Comparison of ENCODE assay signal across 26 mouse cellular contexts in the genomic region with DNA sequence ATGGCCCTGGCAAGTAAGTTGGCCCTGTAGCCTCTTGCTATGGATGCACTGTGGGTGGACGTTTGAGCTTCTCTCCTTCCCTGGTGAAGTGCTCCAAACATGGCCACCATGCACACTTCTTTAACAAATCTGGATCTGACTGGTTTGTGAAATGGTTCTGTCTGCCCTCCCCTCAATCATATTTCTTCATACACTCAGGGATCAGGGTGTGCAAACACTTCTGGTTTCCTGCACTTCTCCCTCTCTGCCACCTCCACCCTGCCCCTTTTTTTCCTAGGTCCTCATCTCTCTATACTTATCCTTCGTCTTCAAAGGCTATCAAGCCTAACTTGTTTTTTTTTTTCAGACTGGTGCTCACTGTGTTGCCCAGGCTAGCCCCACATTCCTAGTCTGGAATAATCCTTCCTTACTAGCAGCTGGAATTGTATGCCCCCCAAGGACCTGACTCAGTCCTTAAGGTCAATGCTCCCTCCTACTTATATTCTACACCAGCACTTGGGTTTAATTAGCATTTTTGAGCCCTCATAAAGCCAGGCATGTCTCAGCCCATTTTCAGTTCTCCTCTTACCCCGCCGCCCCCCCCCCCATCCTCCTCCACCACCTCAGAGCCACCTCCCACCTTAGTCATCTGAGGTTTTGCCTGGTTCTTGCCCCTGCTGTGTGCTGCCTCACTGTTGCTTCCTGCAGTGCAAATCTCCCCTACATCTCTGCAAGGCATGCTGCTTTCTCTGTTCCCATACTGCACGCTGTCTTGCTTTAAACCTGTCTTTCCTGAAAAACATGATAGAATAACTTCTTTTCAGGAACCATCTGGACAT. TPM values are rescaled to one million over a fixed set of nuclear protein-coding genes. Genes with fewer than 3 reads are reported as not detected.
DNase-seq lines count a peak whose midpoint lies in the region; ATAC-seq and TF ChIP-seq lines count a peak whose summit lies in the region.
"Had no signal": no experiment of that assay in that cellular context is flagged by ENCODE, and none has a peak within 500 bp of the region (broad histone marks: within the 10 kb centered on the region; RNA-seq: fewer than 3 reads in every experiment).

No protein-coding gene starts in this region.

- TF ChIP-seq POLR2A in CH12.LX (IDR thresholded peaks at IDR 0.05; ENCODE audit: low read depth, low read length), result no peak; the same call in 1 of the 2 replicates

- peaks cover 42 to 67% of the 10 kb centered on the region in 2 experiments for H3K36me3 ChIP-seq in CH12.LX (replicated peaks in 1 of 2; ENCODE audit: control insufficient read depth in 1 of 2, insufficient read depth in 1 of 2, low read length in 1 of 2)
- no peaks in the 10 kb centered on the region for H3K36me3 ChIP-seq in kidney, embryonic 16.5 days (ENCODE audit: insufficient read depth, low read length)
- no peaks in the 10 kb centered on the region for H3K36me3 ChIP-seq in forebrain, postnatal 0 days (ENCODE audit: insufficient read depth)
- H3K36me3 ChIP-seq: embryonic facial prominence, embryonic 15.5 days; forebrain, embryonic 15.5 days; heart, embryonic 13.5 days; hindbrain, embryonic 12.5 days had no signal

- in situ Hi-C loops in CH12.LX (cut with MboI; ENCODE audit: low pct_ligation_motif_present, low pct_unique_long_range_greater_than_20kb, low sequenced_read_pairs), result loop anchor here (5.0 to 10.0 kb wide), 2 partner anchors 74 to 147 kb away; no protein-coding TSS in a partner anchor

- peak; percentile 80 for DNase-seq in 416B (ENCODE audit: low read depth)
- peak; percentile 77 for DNase-seq in CH12.LX (ENCODE audit: extremely low read depth)
- DNase-seq in embryo, embryonic 10.5 days (ENCODE audit: low spot score), result no peak
- no peak for DNase-seq in ovary, postnatal 14 days (ENCODE audit: low spot score)
- DNase-seq in forebrain, postnatal 0 days, result no peak
- DNase-seq: adrenal gland, adult 2 months; adrenal gland, postnatal 25 days; cerebellum, adult 18-20 months; cerebellum, adult 9-11 months; cerebellum, postnatal 36 days; embryo, embryonic 11 days; gastrocnemius, postnatal 25 days; heart, adult 11 months; heart, postnatal 36 days had no signal

- no peak; the same call in 1 of the 2 replicates for TF ChIP-seq EP300 in CH12.LX (IDR thresholded peaks at IDR 0.05; ENCODE audit: low read length)

- dilution Hi-C loops in CH12.LX (cut with MboI; ENCODE audit: extremely low pct_ligation_motif_present, extremely low pct_unique_long_range_greater_than_20kb, low sequenced_read_pairs), result no loop called here

- peak overlapping the region; percentile 97 for H3K4me2 ChIP-seq in CH12.LX (ENCODE audit: insufficient read depth, low read depth, poor library complexity, severe bottlenecking)
- no peak overlapping the region for H3K4me2 ChIP-seq in kidney, embryonic 16.5 days (replicated peaks; ENCODE audit: low read depth, low read length)
- no peak overlapping the region for H3K4me2 ChIP-seq in forebrain, postnatal 0 days (ENCODE audit: low read depth)
- H3K4me2 ChIP-seq: embryonic facial prominence, embryonic 15.5 days; forebrain, embryonic 15.5 days; heart, embryonic 13.5 days; hindbrain, embryonic 12.5 days had no signal

- WGBS in kidney, embryonic 16.5 days, result 70% methylated on average over 5 of the region's 5 CpGs
- WGBS in forebrain, postnatal 0 days, result 73% methylated on average over 5 of the region's 5 CpGs

- peak overlapping the region; percentile 94 for H3K27ac ChIP-seq in CH12.LX (ENCODE audit: insufficient read depth, low read depth)
- H3K27ac ChIP-seq in kidney, embryonic 16.5 days (ENCODE audit: low read length), result no peak overlapping the region
- H3K27ac ChIP-seq in forebrain, postnatal 0 days (ENCODE audit: low read depth, low read length), result no peak overlapping the region
- H3K27ac ChIP-seq: embryonic facial prominence, embryonic 15.5 days; forebrain, embryonic 15.5 days; heart, embryonic 13.5 days; hindbrain, embryonic 12.5 days had no signal

- H3K9me3 ChIP-seq in CH12.LX (replicated peaks; ENCODE audit: low read length), result no peaks in the 10 kb centered on the region
- H3K9me3 ChIP-seq in kidney, embryonic 16.5 days (ENCODE audit: low read length), result no peaks in the 10 kb centered on the region
- no peaks in the 10 kb centered on the region for H3K9me3 ChIP-seq in forebrain, postnatal 0 days (ENCODE audit: low read length)
- H3K9me3 ChIP-seq: embryonic facial prominence, embryonic 15.5 days; forebrain, embryonic 15.5 days; heart, embryonic 13.5 days; hindbrain, embryonic 12.5 days had no signal

- peaks cover 76% of the 10 kb centered on the region for H3K79me2 ChIP-seq in CH12.LX (replicated peaks; ENCODE audit: control insufficient read depth, extremely low read depth, insufficient read depth, poor library complexity, severe bottlenecking)

- TF ChIP-seq RAD21 in CH12.LX (IDR thresholded peaks at IDR 0.05; ENCODE audit: low read depth, low read length), result no peak

- peaks cover 28 to 68% of the 10 kb centered on the region in 2 experiments for H3K4me1 ChIP-seq in CH12.LX (ENCODE audit: control insufficient read depth in 1 of 2, insufficient read depth in 2 of 2)
- H3K4me1 ChIP-seq in kidney, embryonic 16.5 days (ENCODE audit: insufficient read depth, low read length), result no peaks in the 10 kb centered on the region
- no peaks in the 10 kb centered on the region for H3K4me1 ChIP-seq in forebrain, postnatal 0 days (ENCODE audit: insufficient read depth)
- H3K4me1 ChIP-seq: embryonic facial prominence, embryonic 15.5 days; forebrain, embryonic 15.5 days; heart, embryonic 13.5 days had no signal

- H3K9ac ChIP-seq in CH12.LX (ENCODE audit: insufficient read depth, low read depth), result peak overlapping the region; percentile 72; the same call in 1 of the 2 replicates
- no peak overlapping the region for H3K9ac ChIP-seq in kidney, embryonic 16.5 days (replicated peaks; ENCODE audit: low read length)
- H3K9ac ChIP-seq in forebrain, postnatal 0 days, result no peak overlapping the region
- H3K9ac ChIP-seq: embryonic facial prominence, embryonic 15.5 days; forebrain, embryonic 15.5 days; heart, embryonic 13.5 days; hindbrain, embryonic 12.5 days had no signal

- TF ChIP-seq CTCF in CH12.LX (conservative IDR thresholded peaks at IDR 0.05 in 1 of 2, IDR thresholded peaks at IDR 0.05 in 1 of 2; ENCODE audit: low read depth in 2 of 2, low read length in 2 of 2), result no peak
- TF ChIP-seq CTCF in forebrain, postnatal 0 days (IDR thresholded peaks at IDR 0.05; ENCODE audit: low read depth), result no peak

- no peaks in the 10 kb centered on the region for H3K27me3 ChIP-seq in CH12.LX (replicated peaks)
- no peaks in the 10 kb centered on the region for H3K27me3 ChIP-seq in kidney, embryonic 16.5 days (ENCODE audit: insufficient read depth, low read length)
- H3K27me3 ChIP-seq in forebrain, postnatal 0 days (ENCODE audit: insufficient read depth, low read length), result no peaks in the 10 kb centered on the region; the same call in 1 of the 2 replicates
- H3K27me3 ChIP-seq: embryonic facial prominence, embryonic 15.5 days; forebrain, embryonic 15.5 days; hindbrain, embryonic 12.5 days had no signal

- peak overlapping the region in 2 of 3 experiments; percentile 22 to 23 for H3K4me3 ChIP-seq in CH12.LX (replicated peaks in 1 of 3; ENCODE audit: low read depth in 2 of 3, low read length in 2 of 3, poor library complexity in 1 of 3)
- H3K4me3 ChIP-seq in kidney, embryonic 16.5 days (ENCODE audit: low read length), result no peak overlapping the region
- H3K4me3 ChIP-seq in forebrain, postnatal 0 days (ENCODE audit: low read depth, low read length), result no peak overlapping the region
- H3K4me3 ChIP-seq: embryonic facial prominence, embryonic 15.5 days; erythroblast, embryonic 14.5 days; forebrain, embryonic 15.5 days; heart, embryonic 13.5 days; hindbrain, embryonic 12.5 days had no signal

- ATAC-seq in hematopoietic stem cell, adult 5-6 weeks (replicated peaks in 1 of 2; ENCODE audit: insufficient read depth in 1 of 2, low FRiP score in 2 of 2, low TSS enrichment in 1 of 2, low read depth in 1 of 2, poor library complexity in 2 of 2, severe bottlenecking in 2 of 2), result peak; percentile 54 to 71; a peak in 2 of 4 replicates
- ATAC-seq in megakaryocyte, adult 5-6 weeks (ENCODE audit: poor library complexity, severe bottlenecking), result peak; percentile 28
- ATAC-seq in kidney, embryonic 16.5 days (ENCODE audit: low FRiP score, low TSS enrichment), result no peak
- ATAC-seq in forebrain, postnatal 0 days, result no peak
- ATAC-seq: activated CD4-positive, CD25-positive, alpha-beta regulatory T cell, adult 4 months; CD4-positive, CD25-positive, alpha-beta regulatory T cell, adult 4 months; forebrain, embryonic 15.5 days; hindbrain, embryonic 16.5 days; inflammation-experienced regulatory T-cells, adult 6 months had no signal

TF ChIP-seq in CH12.LX, 34 proteins besides CTCF, POLR2A, EP300 and RAD21 (continues in another document):
- 0 out of 2 replicates have a peak, but pooled peaks have one; percentile 47 for TF ChIP-seq TBP (conservative IDR thresholded peaks at IDR 0.05; ENCODE audit: low read depth, low read length)
- peak; percentile 30; the same call in 1 of the 2 replicates for TF ChIP-seq ZMIZ1 (IDR thresholded peaks at IDR 0.05; ENCODE audit: low read depth, low read length)
- TF ChIP-seq HCFC1 (IDR thresholded peaks at IDR 0.05; ENCODE audit: low read depth, low read length), result no peak
- TF ChIP-seq GABPA (IDR thresholded peaks at IDR 0.05; ENCODE audit: insufficient replicate concordance, low read depth, low read length), result no peak
- peak; percentile 86; the same call in 1 of the 2 replicates for TF ChIP-seq CHD1 (IDR thresholded peaks at IDR 0.05; ENCODE audit: low read depth, low read length)
- TF ChIP-seq NRF1 (IDR thresholded peaks at IDR 0.05; ENCODE audit: low read depth, low read length), result no peak

RNA-seq across cellular contexts. Expression of gene Csf2rb, which starts 6.2 kb away (rescaled TPM):
- total RNA-seq in CH12.LX (2012; rRNA removed) (146 and 179 TPM in 2 replicates), CH12.LX (2014; rRNA removed) (124 and 134 TPM in 2 replicates)
- 222 and 269 TPM in 2 replicates for polyA plus RNA-seq in CH12.LX (2012; ENCODE audit: insufficient read length, low read depth)
- total RNA-seq in hematopoietic stem cell, adult 5-6 weeks (2017), result 21.4 and 24.5 TPM in 2 replicates
- 149 and 170 TPM in 2 replicates for total RNA-seq in megakaryocyte, adult 5-6 weeks (2015)
- total RNA-seq in megakaryocyte, adult 5-6 weeks (2017), result 140 and 184 TPM in 2 replicates
- polyA plus RNA-seq in kidney, embryonic 16.5 days (2015; fragmentation: Nextera tagmentation; extraction: Ambion mirVana), result 1.3 TPM in 2 replicates
- total RNA-seq in forebrain, postnatal 0 days (2014; rRNA removed), result 0.77 and 1.00 TPM in 2 replicates
- polyA plus RNA-seq in forebrain, postnatal 0 days (2015; fragmentation: Nextera tagmentation; extraction: Ambion mirVana), result 0.62 and 0.74 TPM in 2 replicates

RNA-seq across cellular contexts. Expression of gene Csf2rb2, which starts 26.2 kb away (rescaled TPM):
- 15.6 and 21.6 TPM in 2 replicates for total RNA-seq in CH12.LX (2012; rRNA removed)
- total RNA-seq in CH12.LX (2014; rRNA removed), result 9.9 and 14.8 TPM in 2 replicates
- 56.5 and 56.6 TPM in 2 replicates for polyA plus RNA-seq in CH12.LX (2012; ENCODE audit: insufficient read length, low read depth)
- 1.7 and 3.3 TPM in 2 replicates for total RNA-seq in hematopoietic stem cell, adult 5-6 weeks (2017)
- total RNA-seq in megakaryocyte, adult 5-6 weeks (2015), result 34.0 and 38.5 TPM in 2 replicates
- 8.2 and 12.2 TPM in 2 replicates for total RNA-seq in megakaryocyte, adult 5-6 weeks (2017)
- polyA plus RNA-seq in kidney, embryonic 16.5 days (2015; fragmentation: Nextera tagmentation; extraction: Ambion mirVana), result 0.12 and 0.19 TPM in 2 replicates
- total RNA-seq in forebrain, postnatal 0 days (2014; rRNA removed), result 0.43 and 1.2 TPM in 2 replicates
- 0.13 and 0.16 TPM in 2 replicates for polyA plus RNA-seq in forebrain, postnatal 0 days (2015; fragmentation: Nextera tagmentation; extraction: Ambion mirVana)
- polyA plus RNA-seq: activated CD4-positive, CD25-positive, alpha-beta regulatory T cell, adult 4 months had no signal

Comparison
In these comparisons a context has a peak if more than half of its experiments do, and no peak if none do; other contexts are left out.
1. DNase-seq: peak in 416B (single experiment) and CH12.LX (single experiment); none in embryo, embryonic 10.5 days (single experiment), ovary, postnatal 14 days (single experiment) and forebrain, postnatal 0 days (single experiment).
2. H3K4me3 ChIP-seq: peak in CH12.LX (2 of 3); none in kidney, embryonic 16.5 days (single experiment) and forebrain, postnatal 0 days (single experiment).
3. ATAC-seq: peak in hematopoietic stem cell, adult 5-6 weeks (2 of 2) and megakaryocyte, adult 5-6 weeks (single experiment); none in kidney, embryonic 16.5 days (single experiment) and forebrain, postnatal 0 days (single experiment).
4. RNA of gene Csf2rb, which starts 6.2 kb away (total RNA-seq): 140 to 184 TPM in megakaryocyte, adult 5-6 weeks, 124 to 179 TPM in CH12.LX and 21.4 to 24.5 TPM in hematopoietic stem cell, adult 5-6 weeks; 0.77 to 1.00 TPM in forebrain, postnatal 0 days; every median in the first group is over 10 times any median in the second.